Mouse (Mus musculus) limb, embryonic 11.5 days (tissue): Measurements from ENCODE around the gene Dhx32. TPM values are rescaled to one million over a fixed set of nuclear protein-coding genes. Genes with fewer than 3 reads are reported as not detected.
A peak's percentile ranks its signal among the peaks of the same experiment; 100 is the strongest.
"Not testable (repeated sequence)": the region's sequence is repeated elsewhere in the genome, so short reads cannot be mapped to it uniquely, and the experiment has no call there.

Experiments used
- ATAC-seq: fragments of 200-750 bp; cut with Nextera tagmentation; 2 replicates; pipeline ENCODE4 v1.8.0; 2017; ENCODE audit warnings: low read depth; ENCODE audit not compliant: insufficient number of reproducible peaks, low FRiP score, low TSS enrichment
- DNase-seq: peaks from one replicate; pipeline ENCODE4 v3.0.0-alpha.2; 2015; ENCODE audit warnings: low spot score
- H3K27ac ChIP-seq: fragments of 300-500 bp; sonication (generic); replicated peaks from 2 replicates; pipeline ENCODE4 v1.5.1; 2014; ENCODE audit warnings: low read depth, mild to moderate bottlenecking, low read length
- H3K27me3 ChIP-seq: fragments of 300-500 bp; sonication (generic); 2 replicates; pipeline ENCODE4 v1.6.1; 2014; ENCODE audit warnings: mild to moderate bottlenecking, low read length, mixed read lengths; ENCODE audit not compliant: control insufficient read depth, insufficient read depth
- H3K36me3 ChIP-seq: fragments of 300-500 bp; sonication (generic); 2 replicates; pipeline ENCODE4 v1.6.1; 2014; ENCODE audit warnings: mild to moderate bottlenecking, low read length, moderate library complexity, mixed read lengths; ENCODE audit not compliant: control insufficient read depth, insufficient read depth
- H3K4me1 ChIP-seq: fragments of 300-500 bp; sonication (generic); 2 replicates; pipeline ENCODE4 v1.6.1; 2014; ENCODE audit warnings: low read length, mixed read lengths; ENCODE audit not compliant: control insufficient read depth, insufficient read depth
- H3K4me2 ChIP-seq: fragments of 300-500 bp; sonication (generic); 2 replicates; pipeline ENCODE4 v1.6.1; 2014; ENCODE audit warnings: low read depth, mild to moderate bottlenecking, moderate library complexity; ENCODE audit not compliant: severe bottlenecking
- H3K4me3 ChIP-seq: fragments of 300-500 bp; sonication (generic); 2 replicates; pipeline ENCODE4 v1.5.1; 2014; ENCODE audit warnings: low read depth, low read length
- H3K9ac ChIP-seq: fragments of 300-500 bp; sonication (generic); 2 replicates; pipeline ENCODE4 v1.6.1; 2014; ENCODE audit warnings: mild to moderate bottlenecking, low read length
- H3K9me3 ChIP-seq: fragments of 300-500 bp; sonication (generic); 2 replicates; pipeline ENCODE4 v1.6.1; 2016; ENCODE audit warnings: low read length; ENCODE audit not compliant: control insufficient read depth
- WGBS: fragments of 180-500 bp; shearing (Covaris S2); extraction: QIAGEN DNeasy Blood & Tissue Kit; methylation state at CpG from one replicate; pipeline ENCODE4 v1.1.7; 2014; 5-methylcytosine and 5-hydroxymethylcytosine counted together
- polyA plus RNA-seq: library from polyadenylated mRNA; unstranded; fragments of >200 nt; fragmentation: Nextera tagmentation; extraction: Ambion mirVana; gene quantifications from 2 replicates; pipeline ENCODE4 v1.2.1, GENCODE M21; 2014

Dhx32 gene
- polyA plus RNA-seq, 1 experiment from 2014 or later = 19.0 TPM

- WGBS = 90% methylated on average over 4 of the region's 4 CpGs
- no peaks in the 10 kb centered on the region for H3K4me1 ChIP-seq
- H3K27ac ChIP-seq = no peak overlapping the region
- DNase-seq (no peak), ATAC-seq (no peak)
- H3K9ac ChIP-seq = no peak overlapping the region
- no peak overlapping the region for H3K4me3 ChIP-seq
- no peaks in the 10 kb centered on the region for H3K9me3 ChIP-seq
- no peak overlapping the region for H3K4me2 ChIP-seq
- peaks cover 21% of the 10 kb centered on the region; the same call in 1 of the 2 replicates for H3K36me3 ChIP-seq
- no peaks in the 10 kb centered on the region for H3K27me3 ChIP-seq
Measured at GRCm38 (mm10) chr7:133715387-133715786, 67.1 kb downstream of the Dhx32 start.

DNA sequence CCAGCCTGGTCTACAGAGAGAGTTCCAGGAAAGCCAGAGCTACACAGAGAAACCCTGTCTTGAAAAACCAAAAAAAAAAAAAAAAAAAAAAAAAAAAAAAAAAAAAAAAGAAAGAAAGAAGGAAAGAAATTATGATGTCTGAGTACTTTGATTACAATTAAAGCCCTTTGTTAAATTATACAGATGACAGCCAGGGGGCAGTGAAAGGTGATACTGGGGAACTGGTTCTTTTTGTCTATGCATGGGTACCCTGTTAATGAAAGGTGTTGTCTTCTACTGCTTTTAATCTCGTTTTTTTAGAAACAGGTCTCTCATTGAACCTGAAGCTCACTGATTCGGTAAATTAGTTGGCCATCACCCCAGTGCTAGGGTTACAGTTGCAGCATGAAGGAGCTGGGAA lies 75.2 kb downstream of the Dhx32 start:
- Histone ChIP-seq H3K27me3 (no peaks in the 10 kb centered on the region), H3K9me3 (no peaks in the 10 kb centered on the region), H3K27ac (no peak overlapping the region), H3K4me2 (no peak overlapping the region), H3K9ac (no peak overlapping the region), H3K4me3 (no peak overlapping the region), H3K4me1 (no peaks in the 10 kb centered on the region), H3K36me3 (no peaks in the 10 kb centered on the region)
- ATAC-seq (no peak), DNase-seq (no peak)
- 89% methylated on average over 2 of the region's 2 CpGs for WGBS

DNA sequence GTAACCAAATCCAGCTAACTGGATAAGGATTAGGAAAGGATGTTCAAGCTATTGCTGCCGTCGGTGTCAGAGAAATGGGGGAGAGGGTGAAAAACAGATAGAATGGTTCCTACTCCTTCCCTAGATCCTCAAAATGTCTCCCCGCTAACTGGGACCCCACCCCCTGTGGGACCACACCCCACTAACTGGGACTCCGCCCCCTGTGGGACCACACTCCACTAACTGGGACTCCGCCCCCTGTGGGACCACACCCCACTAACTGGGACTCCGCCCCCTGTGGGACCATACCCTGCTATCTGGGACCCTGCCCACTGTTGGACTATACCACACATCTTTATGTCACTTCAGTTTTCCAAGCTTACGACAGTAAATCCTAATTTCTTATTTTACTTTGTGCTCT lies 78.6 kb downstream of the Dhx32 start:
- 89% methylated on average over 7 of the region's 7 CpGs for WGBS

GRCm38 (mm10) chr7:133702333-133702732 lies 80.2 kb downstream of the Dhx32 start:
- no peak for DNase-seq
- H3K27me3 ChIP-seq = no peaks in the 10 kb centered on the region
- ATAC-seq = no peak
- no peaks in the 10 kb centered on the region for H3K36me3 ChIP-seq
- no peak overlapping the region for H3K4me3 ChIP-seq
- H3K27ac ChIP-seq = no peak overlapping the region
- no peaks in the 10 kb centered on the region for H3K4me1 ChIP-seq
- H3K4me2 ChIP-seq = no peak overlapping the region
- no peak overlapping the region for H3K9ac ChIP-seq
- H3K9me3 ChIP-seq = no peaks in the 10 kb centered on the region
- 79% methylated on average over 10 of the region's 10 CpGs for WGBS

More for the DNA sequence above, 78.6 kb downstream of the Dhx32 start:
- H3K27me3 ChIP-seq = no peaks in the 10 kb centered on the region
- no peak overlapping the region for H3K27ac ChIP-seq
- H3K9me3 ChIP-seq = no peaks in the 10 kb centered on the region
- no peak overlapping the region for H3K9ac ChIP-seq
- H3K4me3 ChIP-seq = no peak overlapping the region
- H3K36me3 ChIP-seq = no peaks in the 10 kb centered on the region
- H3K4me1 ChIP-seq = no peaks in the 10 kb centered on the region
- DNase-seq (no peak), ATAC-seq (no peak)
- H3K4me2 ChIP-seq = no peak overlapping the region

DNA sequence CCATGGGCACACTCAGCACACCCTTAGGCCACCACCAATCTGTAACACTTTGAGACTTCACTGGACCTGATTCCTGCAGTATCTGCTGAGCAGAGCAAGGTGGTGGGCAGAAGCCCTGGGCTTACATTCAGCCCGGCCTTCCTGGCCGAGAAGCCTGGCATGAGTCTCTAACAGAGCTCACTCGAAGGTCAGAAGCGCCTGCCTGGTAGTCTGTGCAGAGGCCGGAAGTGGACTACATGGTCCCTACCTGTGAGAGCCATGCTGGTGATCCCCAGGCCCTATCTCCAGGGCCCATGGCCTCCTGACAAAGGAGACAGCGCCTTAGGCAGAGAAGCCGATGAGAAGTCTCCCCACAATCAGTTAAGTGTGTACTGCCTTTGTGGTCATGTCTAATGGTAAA lies 81.2 kb downstream of the Dhx32 start:
- H3K4me3 ChIP-seq = no peak overlapping the region
- H3K4me2 ChIP-seq = no peak overlapping the region
- no peak overlapping the region for H3K27ac ChIP-seq
- no peak overlapping the region; the same call in 1 of the 2 replicates for H3K9ac ChIP-seq
- no peaks in the 10 kb centered on the region for H3K9me3 ChIP-seq
- no peaks in the 10 kb centered on the region for H3K27me3 ChIP-seq
- no peaks in the 10 kb centered on the region for H3K36me3 ChIP-seq
- WGBS = 96% methylated on average over 7 of the region's 7 CpGs
- H3K4me1 ChIP-seq = no peaks in the 10 kb centered on the region
- no peak for DNase-seq
- ATAC-seq = no peak

DNA sequence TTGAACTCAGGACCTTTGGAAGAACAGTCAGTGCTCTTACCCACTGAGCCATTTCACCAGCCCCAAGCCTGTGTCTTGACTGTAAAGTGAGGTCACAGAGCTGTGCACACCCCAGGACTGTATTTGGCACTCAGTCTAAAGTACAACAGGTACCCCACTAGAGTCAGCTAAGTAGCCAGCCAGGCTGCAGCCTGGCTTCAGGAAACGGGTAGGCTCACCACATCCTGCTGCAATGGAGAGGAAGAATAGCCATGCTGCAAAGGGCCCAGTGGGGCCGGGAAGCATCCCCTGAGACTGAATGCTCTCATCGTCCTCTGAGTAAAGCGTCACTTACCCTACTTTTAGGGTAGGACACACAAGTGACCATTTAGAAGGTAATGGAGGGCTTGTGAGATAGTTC lies 82.6 kb downstream of the Dhx32 start:
- no peaks in the 10 kb centered on the region for H3K27me3 ChIP-seq
- no peaks in the 10 kb centered on the region for H3K36me3 ChIP-seq
- 89% methylated on average over 4 of the region's 4 CpGs for whole genome bisulfite sequencing
- no peak for ATAC-seq
- H3K4me2 ChIP-seq = no peak overlapping the region
- H3K9ac ChIP-seq = no peak overlapping the region
- H3K4me1 ChIP-seq = no peaks in the 10 kb centered on the region
- H3K4me3 ChIP-seq = no peak overlapping the region
- H3K9me3 ChIP-seq = no peaks in the 10 kb centered on the region
- H3K27ac ChIP-seq = no peak overlapping the region
- no peak for DNase-seq

DNA sequence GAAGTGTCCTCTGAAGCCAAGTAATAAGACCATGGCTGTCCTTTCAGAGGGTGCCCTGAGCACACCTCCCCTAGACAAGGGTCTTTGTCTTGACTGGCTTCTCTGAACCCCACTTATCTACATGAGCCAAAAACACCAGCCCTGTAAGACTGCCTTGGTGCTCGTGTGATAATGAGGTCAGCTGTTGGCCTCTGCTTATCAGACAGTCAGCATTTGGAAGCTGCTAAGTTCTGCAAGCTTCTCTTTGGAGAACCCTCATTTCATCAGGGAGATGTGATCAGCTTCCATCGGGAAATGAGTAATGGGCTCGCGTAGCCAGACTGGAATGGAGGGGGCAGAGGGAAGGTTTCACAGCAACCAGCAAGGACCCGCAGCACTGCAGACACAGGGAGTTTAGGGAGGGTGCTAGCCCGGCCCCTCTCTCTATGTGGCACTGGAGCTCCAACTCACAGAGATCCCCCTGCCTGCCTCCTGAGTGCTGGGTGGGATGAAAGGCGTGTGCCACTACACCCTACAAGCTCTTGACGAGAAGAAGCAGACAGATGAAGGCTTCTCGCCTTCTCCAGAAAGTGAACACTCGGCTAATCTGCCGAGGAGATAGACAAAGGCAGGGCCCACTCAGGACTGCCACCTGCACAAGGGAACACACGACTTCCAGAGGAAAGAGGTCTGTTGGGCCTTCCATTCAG lies 84.4 kb downstream of the Dhx32 start:
- no peaks in the 10 kb centered on the region for H3K4me1 ChIP-seq
- no peak overlapping the region for H3K9ac ChIP-seq
- H3K9me3 ChIP-seq = no peaks in the 10 kb centered on the region
- H3K4me2 ChIP-seq = peak overlapping the region; percentile 10; the same call in 1 of the 2 replicates
- H3K4me3 ChIP-seq = no peak overlapping the region
- H3K36me3 ChIP-seq = no peaks in the 10 kb centered on the region
- H3K27ac ChIP-seq = no peak overlapping the region
- ATAC-seq (no peak), DNase-seq (no peak)
- H3K27me3 ChIP-seq = no peaks in the 10 kb centered on the region
- WGBS = 90% methylated on average over 12 of the region's 12 CpGs

DNA sequence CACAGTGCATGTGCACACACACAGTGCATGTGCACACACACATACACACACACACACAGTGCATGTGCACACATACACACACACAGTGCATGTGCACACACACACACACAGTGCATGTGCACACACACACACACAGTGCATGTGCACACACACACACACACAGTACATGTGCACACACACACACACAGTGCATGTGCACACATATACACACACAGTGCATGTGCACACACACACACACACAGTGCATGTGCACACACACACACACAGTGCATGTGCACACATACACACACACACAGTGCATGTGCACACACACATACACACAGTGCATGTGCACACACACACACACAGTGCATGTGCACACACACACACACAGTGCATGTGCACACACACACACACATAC lies 96.9 kb downstream of the Dhx32 start:
- not testable (repeated sequence) for ATAC-seq, H3K4me2 ChIP-seq, DNase-seq, H3K27ac ChIP-seq, H3K9ac ChIP-seq, H3K4me3 ChIP-seq, H3K27me3 ChIP-seq, H3K9me3 ChIP-seq, H3K4me1 ChIP-seq
- peaks cover 15% of the 10 kb centered on the region; the same call in 1 of the 2 replicates for H3K36me3 ChIP-seq

DNA sequence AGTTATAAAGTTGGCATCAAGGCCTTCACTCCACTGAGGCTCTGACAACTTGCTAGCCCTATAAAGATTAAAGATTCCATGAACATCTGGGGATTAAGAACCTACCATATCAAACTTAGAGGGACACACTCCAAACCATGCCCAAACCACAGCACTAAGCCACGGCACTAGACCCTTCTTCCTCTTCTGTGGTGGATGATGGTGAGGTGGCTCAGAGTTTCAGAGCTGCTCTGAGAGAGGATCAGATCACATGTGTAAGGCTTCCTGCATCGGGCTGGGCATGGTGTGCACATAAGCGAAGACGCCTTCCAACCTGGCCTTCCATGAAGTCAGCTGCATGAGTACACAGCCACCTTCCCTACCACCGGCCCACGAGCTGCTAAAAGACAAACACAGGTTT lies 97.8 kb downstream of the Dhx32 start:
- no peak overlapping the region for H3K4me3 ChIP-seq
- no peaks in the 10 kb centered on the region for H3K27me3 ChIP-seq
- H3K27ac ChIP-seq = no peak overlapping the region
- no peak overlapping the region for H3K9ac ChIP-seq
- WGBS = 93% methylated on average over 6 of the region's 6 CpGs
- ATAC-seq (no peak), DNase-seq (no peak)
- no peaks in the 10 kb centered on the region for H3K4me1 ChIP-seq
- no peaks in the 10 kb centered on the region; the same call in 1 of the 2 replicates for H3K9me3 ChIP-seq
- H3K4me2 ChIP-seq = no peak overlapping the region
- peaks cover 10% of the 10 kb centered on the region; the same call in 1 of the 2 replicates for H3K36me3 ChIP-seq
